Mouse (Mus musculus) hindbrain, embryonic 12.5 days (tissue): ENCODE measurements around the gene 4933427D14Rik. TPM values are rescaled to one million over a fixed set of nuclear protein-coding genes. Genes with fewer than 3 reads are reported as not detected.

Source experiments
- ATAC-seq: fragments of 200-750 bp; cut with Nextera tagmentation; 2 replicates; pipeline ENCODE4 v1.8.0; 2017; ENCODE audit warnings: moderate TSS enrichment; ENCODE audit not compliant: low FRiP score
- H3K27ac ChIP-seq: fragments of 300-500 bp; sonication (generic); 2 replicates; pipeline ENCODE4 v1.5.1; 2016; ENCODE audit warnings: mild to moderate bottlenecking
- H3K27me3 ChIP-seq: fragments of 300-500 bp; sonication (generic); 2 replicates; pipeline ENCODE4 v1.6.1; 2016; ENCODE audit warnings: mild to moderate bottlenecking
- H3K36me3 ChIP-seq: fragments of 300-500 bp; sonication (generic); 2 replicates; pipeline ENCODE4 v1.6.1; 2016; ENCODE audit warnings: mild to moderate bottlenecking
- H3K4me1 ChIP-seq: fragments of 300-500 bp; sonication (generic); 2 replicates; pipeline ENCODE4 v1.6.1; 2016
- H3K4me2 ChIP-seq: fragments of 300-500 bp; sonication (generic); replicated peaks from 2 replicates; pipeline ENCODE4 v1.6.1; 2016; ENCODE audit warnings: mild to moderate bottlenecking
- H3K4me3 ChIP-seq: fragments of 300-500 bp; sonication (generic); 2 replicates; pipeline ENCODE4 v1.5.1; 2016; ENCODE audit warnings: mild to moderate bottlenecking
- H3K9ac ChIP-seq: fragments of 300-500 bp; sonication (generic); 2 replicates; pipeline ENCODE4 v1.6.1; 2016; ENCODE audit warnings: mild to moderate bottlenecking, moderate library complexity
- H3K9me3 ChIP-seq: fragments of 300-500 bp; sonication (generic); replicated peaks from 2 replicates; pipeline ENCODE4 v1.6.1; 2016; ENCODE audit warnings: mild to moderate bottlenecking
- WGBS: fragments of 180-500 bp; shearing (Covaris S2); methylation state at CpG from one replicate; pipeline ENCODE4 v1.1.7; 2016; 5-methylcytosine and 5-hydroxymethylcytosine counted together
- polyA plus RNA-seq: library from polyadenylated mRNA; unstranded; fragments of >200 nt; fragmentation: Nextera tagmentation; extraction: Ambion mirVana; gene quantifications from 2 replicates; pipeline ENCODE4 v1.2.1, GENCODE M21; 2016

Gene 4933427D14Rik
- polyA plus RNA-seq, 1 experiment from 2014 or later: 19.6 TPM

DNA sequence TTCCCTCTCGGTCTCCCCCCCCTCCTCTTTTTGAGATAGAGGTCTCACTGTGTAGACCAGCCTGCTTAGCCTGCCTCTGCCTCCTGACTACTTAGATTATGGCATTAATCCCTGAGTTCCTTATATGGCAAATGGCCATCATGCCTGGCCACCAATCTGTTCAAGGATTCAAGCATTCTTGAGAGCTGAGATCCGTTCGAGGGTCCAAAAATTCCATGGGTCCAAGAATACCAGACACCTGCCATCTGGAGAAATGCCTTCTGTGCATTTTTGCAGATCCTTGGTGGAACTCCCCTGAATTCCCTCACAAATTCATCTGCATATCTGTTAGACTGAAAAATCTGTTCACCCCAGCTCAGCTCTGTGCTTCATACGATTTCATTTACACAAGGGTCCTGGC, 16.2 kb upstream of the 4933427D14Rik start:
- no peak overlapping the region for H3K4me2 ChIP-seq
- no peaks in the 10 kb centered on the region for H3K9me3 ChIP-seq
- no peak for ATAC-seq
- H3K36me3 ChIP-seq: no peaks in the 10 kb centered on the region
- H3K9ac ChIP-seq: no peak overlapping the region
- H3K27ac ChIP-seq: no peak overlapping the region
- H3K27me3 ChIP-seq: no peaks in the 10 kb centered on the region
- 82% methylated on average over 4 of the region's 4 CpGs for WGBS
- no peak overlapping the region for H3K4me3 ChIP-seq
- peaks cover 11% of the 10 kb centered on the region for H3K4me1 ChIP-seq

DNA sequence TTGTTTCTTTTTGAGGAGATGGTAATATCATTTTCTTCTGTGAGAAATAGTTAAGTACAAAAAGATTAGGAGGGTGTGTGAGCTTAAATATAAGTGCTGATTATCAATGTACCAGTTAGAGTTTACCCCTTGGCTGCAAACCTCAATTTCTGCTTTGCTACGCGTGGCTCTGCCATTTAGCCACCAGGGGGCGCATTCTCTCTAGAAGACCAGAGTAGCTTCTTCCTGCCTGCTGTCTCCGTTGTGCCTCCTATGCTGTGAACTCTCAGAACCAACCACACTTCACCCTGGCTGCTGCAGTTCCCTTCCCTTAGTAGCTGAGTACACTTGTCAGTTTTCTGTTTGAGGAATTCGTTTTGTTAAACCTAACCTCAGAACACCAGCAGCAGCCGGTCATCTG, 14.0 kb upstream of the 4933427D14Rik start:
- no peak overlapping the region for H3K9ac ChIP-seq
- no peak overlapping the region for H3K27ac ChIP-seq
- 16% methylated on average over 6 of the region's 6 CpGs for WGBS
- no peak overlapping the region for H3K4me2 ChIP-seq
- H3K4me3 ChIP-seq: no peak overlapping the region
- H3K36me3 ChIP-seq: no peaks in the 10 kb centered on the region
- H3K4me1 ChIP-seq: peaks cover 13% of the 10 kb centered on the region
- no peaks in the 10 kb centered on the region for H3K9me3 ChIP-seq
- no peak for ATAC-seq
- no peaks in the 10 kb centered on the region for H3K27me3 ChIP-seq

DNA sequence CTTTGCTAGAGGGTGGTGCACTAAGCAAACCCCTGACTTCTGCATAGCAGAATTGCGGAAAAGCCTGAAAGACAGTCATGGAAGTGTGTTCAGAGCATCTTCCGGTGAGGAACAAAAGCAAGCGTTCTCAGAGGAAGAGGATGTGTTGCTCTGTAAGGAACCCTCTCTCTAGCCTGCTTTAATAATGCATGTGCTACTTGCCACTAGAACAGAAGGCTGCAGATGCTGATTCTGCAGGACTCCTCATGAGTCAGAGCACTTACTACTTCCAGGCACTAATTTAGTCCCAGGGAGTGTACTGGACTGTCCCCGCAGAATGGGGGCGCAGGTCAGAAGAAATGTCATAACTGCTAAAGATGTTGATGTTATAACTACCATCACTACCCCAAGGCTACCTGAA, 9.9 kb upstream of the 4933427D14Rik start:
- no peak for ATAC-seq
- Histone ChIP-seq H3K9me3 (no peaks in the 10 kb centered on the region), H3K36me3 (no peaks in the 10 kb centered on the region), H3K4me2 (peak overlapping the region; percentile 19; the same call in 1 of the 2 replicates), H3K4me1 (peaks cover 20% of the 10 kb centered on the region), H3K27me3 (no peaks in the 10 kb centered on the region), H3K9ac (no peak overlapping the region), H3K27ac (no peak overlapping the region), H3K4me3 (no peak overlapping the region)
- 87% methylated on average over 5 of the region's 5 CpGs for WGBS

DNA sequence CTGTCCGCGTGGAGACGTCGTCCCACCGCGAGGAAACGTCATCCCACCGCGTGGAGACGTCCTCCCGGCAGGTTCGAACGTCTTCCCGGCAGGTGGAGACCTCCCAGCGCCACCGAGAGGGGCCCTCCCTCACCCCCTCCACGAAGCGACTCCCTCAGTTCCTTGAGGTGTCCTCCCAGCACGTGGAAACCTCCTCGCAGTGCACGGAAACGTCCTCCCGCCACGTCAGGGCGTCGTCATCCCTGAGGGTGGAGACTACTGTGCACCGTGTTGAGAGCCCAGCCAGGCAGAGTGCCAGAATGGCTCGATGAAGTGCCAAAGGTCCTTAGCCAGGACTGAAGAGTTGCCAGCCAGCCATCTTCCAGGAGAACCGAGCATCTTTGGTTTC, 8.1 kb upstream of the 4933427D14Rik start, which contains the start of gene Med31:
TSS of gene Med31 (minus strand) at position 183 of the 388 bp plus-strand sequence.
- H3K27me3 ChIP-seq: no peaks in the 10 kb centered on the region
- ATAC-seq: peak; percentile 86
- WGBS: 3% methylated on average over 29 of the region's 29 CpGs

DNA sequence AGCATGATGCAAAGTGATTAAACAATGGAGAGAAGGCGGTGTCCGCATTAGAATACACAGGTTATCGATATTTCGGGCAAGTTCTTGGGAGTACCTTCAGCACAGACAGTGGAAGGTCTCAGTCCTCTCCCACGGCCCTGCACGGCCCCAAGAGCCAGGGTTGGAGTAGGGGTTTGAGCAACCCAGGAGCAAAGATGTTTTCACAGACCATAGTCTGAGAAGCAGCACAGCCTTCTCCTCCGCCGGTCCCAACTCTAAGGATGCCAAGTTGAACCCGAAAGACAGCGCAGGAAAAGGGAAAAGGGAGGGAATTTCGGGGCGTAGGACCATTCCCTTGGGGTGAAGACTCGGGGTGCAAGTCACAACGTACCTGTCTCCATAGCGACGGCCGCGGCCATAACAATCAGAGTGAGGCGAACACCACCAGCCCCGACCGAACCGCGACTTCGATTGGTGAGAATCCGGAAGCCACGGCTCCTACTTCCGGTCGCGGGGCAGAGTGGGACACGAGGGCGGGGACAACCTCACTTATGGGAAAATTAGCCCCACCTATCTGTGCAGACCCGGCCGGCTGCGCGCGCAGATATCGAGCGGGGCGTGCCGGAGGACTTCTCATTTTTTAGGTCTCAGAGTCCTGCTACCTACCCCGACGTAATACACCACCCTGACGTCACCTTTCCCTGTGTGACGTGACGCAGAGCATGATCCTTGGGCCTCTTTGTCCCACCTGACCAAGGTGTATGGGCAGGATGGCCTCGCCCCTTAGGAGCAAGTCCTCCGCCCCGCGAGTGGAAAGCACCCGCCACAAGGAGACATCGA, 7.5 kb upstream of the 4933427D14Rik start:
- no peaks in the 10 kb centered on the region for H3K9me3 ChIP-seq
- WGBS: under 1% methylated on average over 51 of the region's 51 CpGs

More for the DNA sequence above, 8.1 kb upstream of the 4933427D14Rik start, which contains the start of gene Med31:
- peaks cover 20% of the 10 kb centered on the region for H3K4me1 ChIP-seq
- peak within 1 kb of the TSS; percentile 90 for H3K4me2 ChIP-seq
- peak within 1 kb of the TSS; percentile 78 for H3K27ac ChIP-seq
- H3K9ac ChIP-seq: peak within 1 kb of the TSS; percentile 84
- H3K36me3 ChIP-seq: peaks cover 14% of the 10 kb centered on the region
- H3K4me3 ChIP-seq: peak within 1 kb of the TSS; percentile 79
- H3K9me3 ChIP-seq: no peaks in the 10 kb centered on the region

DNA sequence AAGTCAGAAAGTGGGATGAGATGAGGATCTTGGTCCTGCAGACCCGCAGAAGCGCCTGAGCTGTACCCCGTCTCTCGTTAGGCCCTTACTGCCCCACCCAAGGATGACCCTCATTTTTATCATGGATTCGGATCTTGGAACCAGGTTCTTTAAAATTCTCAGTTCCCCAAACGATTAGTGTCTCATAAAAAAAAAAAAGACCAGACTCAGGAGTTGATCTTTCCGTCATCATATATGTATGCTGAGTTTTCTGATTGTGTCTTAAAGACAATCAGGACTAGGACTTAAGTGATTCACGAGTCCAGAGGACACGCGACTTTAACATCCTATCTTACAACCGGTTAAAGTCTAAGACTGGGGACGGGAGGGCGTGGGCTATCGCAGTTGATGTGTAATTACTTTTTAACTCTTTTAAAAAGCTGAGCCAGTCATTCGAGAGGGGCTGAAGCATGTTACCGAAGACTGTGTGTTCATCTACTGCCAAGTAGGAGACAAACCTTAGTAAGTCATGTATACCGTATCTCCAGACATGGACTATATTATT, 647 bp upstream of the 4933427D14Rik start:
- Histone ChIP-seq H3K9ac (peak overlapping the region; percentile 90), H3K27me3 (no peaks in the 10 kb centered on the region), H3K4me1 (peaks cover 21% of the 10 kb centered on the region), H3K4me2 (peak overlapping the region; percentile 89), H3K36me3 (peaks cover 25% of the 10 kb centered on the region), H3K27ac (peak overlapping the region; percentile 79; the same call in 1 of the 2 replicates), H3K9me3 (no peaks in the 10 kb centered on the region), H3K4me3 (peak overlapping the region; percentile 87)
- 21% methylated on average over 17 of the region's 17 CpGs for WGBS
- no peak for ATAC-seq

More for the DNA sequence above, 7.5 kb upstream of the 4933427D14Rik start:
- peak overlapping the region; percentile 84 for H3K9ac ChIP-seq
- peak overlapping the region; percentile 79 for H3K4me3 ChIP-seq
- peak overlapping the region; percentile 78 for H3K27ac ChIP-seq
- H3K36me3 ChIP-seq: peaks cover 20% of the 10 kb centered on the region
- peak overlapping the region; percentile 90 for H3K4me2 ChIP-seq
- no peaks in the 10 kb centered on the region for H3K27me3 ChIP-seq
- peak; percentile 97 for ATAC-seq
- peaks cover 20% of the 10 kb centered on the region for H3K4me1 ChIP-seq

DNA sequence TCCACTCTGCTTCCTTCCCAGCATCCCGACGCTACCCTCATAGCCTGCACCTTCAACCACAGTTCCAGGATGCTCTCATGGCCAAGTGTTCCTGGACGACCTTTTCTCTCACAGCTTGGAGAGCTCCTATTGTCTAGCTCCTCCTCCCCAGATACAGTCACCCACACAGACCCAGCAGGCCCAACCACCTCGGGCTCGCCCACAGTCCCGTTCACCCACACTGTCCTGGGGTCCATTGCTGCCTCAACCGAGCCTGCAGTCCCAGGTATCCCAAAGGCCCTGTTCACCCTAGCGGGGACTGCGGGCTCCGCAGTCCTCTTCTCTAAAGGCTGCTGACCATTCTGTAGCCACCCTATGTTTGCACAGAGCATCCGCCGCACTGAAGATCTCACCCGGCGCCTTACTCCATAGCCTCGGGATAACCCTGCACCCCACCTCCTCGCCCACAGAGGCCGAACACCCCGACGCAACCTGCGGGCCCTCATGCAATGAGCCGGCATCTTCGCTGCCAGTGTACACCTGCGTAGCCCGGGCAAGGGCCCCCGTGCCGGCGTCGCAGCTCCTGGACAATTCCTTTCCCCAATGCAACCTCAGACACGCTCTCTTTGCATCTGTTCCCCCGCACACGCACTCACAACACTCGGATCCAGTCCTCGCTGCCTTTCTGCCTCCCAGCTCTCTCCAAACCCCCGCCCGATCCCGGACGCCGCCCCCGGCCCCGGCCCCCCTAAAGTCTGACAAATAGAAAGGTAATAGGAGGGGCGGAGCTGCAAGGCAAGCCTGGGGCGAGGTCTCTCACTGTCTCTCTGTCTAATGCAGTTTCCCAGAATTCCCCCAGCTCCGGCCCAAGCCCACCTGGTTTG, 687 bp downstream of the 4933427D14Rik start, which contains the start of gene Gm43951:
TSS of gene Gm43951 (minus strand) at position 500 of the 863 bp plus-strand sequence.
- peak within 1 kb of the TSS; percentile 79 for H3K27ac ChIP-seq
- WGBS: under 1% methylated on average over 43 of the region's 43 CpGs
- H3K9ac ChIP-seq: peak within 1 kb of the TSS; percentile 90
- H3K27me3 ChIP-seq: no peaks in the 10 kb centered on the region
- H3K9me3 ChIP-seq: no peaks in the 10 kb centered on the region
- peak; percentile 60 for ATAC-seq
- H3K4me2 ChIP-seq: peak within 1 kb of the TSS; percentile 89
- H3K4me3 ChIP-seq: peak within 1 kb of the TSS; percentile 87
- H3K36me3 ChIP-seq: peaks cover 30% of the 10 kb centered on the region
- peaks cover 21% of the 10 kb centered on the region for H3K4me1 ChIP-seq

DNA sequence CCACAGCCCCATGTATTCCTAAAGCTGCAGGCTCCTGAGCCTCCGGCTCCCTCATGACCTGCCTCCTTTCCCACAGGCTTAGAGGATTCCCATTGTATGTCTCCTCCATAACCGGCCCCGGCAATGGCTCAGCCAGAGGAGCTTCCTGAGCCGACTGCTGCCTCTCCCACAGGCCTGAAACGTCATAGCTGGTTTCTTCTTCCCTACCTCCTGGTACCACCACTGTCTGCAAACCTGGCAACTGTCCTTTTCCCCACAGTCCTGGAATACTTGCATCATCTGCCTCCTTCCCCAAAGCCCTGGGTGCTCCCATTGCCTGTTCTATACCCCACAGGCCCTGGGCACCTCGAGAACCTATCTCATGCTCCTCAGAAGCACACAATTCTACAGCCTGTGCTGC, 2.0 kb downstream of the 4933427D14Rik start:
- H3K4me2 ChIP-seq: peak overlapping the region; percentile 89
- WGBS: 87% methylated on average over 6 of the region's 6 CpGs

DNA sequence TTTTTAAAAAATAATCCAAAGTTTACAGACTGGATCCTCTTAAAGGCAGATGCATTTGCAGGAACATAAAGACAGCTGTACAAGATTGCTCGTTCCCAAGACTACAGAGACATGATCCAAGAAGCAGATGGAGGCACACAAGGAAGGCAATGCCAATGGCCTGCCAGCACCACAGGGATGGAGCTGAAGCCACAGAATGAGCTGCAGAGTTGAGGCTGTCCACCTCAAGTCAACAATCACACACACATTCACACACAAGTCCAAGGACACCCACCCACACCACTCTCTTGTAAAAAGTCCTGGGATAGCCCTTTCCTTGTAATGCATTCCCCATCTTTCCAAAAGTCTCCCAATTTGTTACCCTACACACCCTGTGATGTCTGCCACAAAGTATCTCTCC, 3.8 kb downstream of the 4933427D14Rik start:
- H3K4me2 ChIP-seq: no peak overlapping the region
- H3K27ac ChIP-seq: no peak overlapping the region
- H3K9me3 ChIP-seq: no peaks in the 10 kb centered on the region
- H3K36me3 ChIP-seq: peaks cover 21% of the 10 kb centered on the region
- H3K4me1 ChIP-seq: peaks cover 21% of the 10 kb centered on the region
- no peak overlapping the region for H3K9ac ChIP-seq
- ATAC-seq: no peak
- 87% methylated on average over 1 of the region's 1 CpGs for WGBS
- H3K27me3 ChIP-seq: no peaks in the 10 kb centered on the region
- no peak overlapping the region for H3K4me3 ChIP-seq

More for the DNA sequence above, 2.0 kb downstream of the 4933427D14Rik start:
- Histone ChIP-seq H3K36me3 (peaks cover 25% of the 10 kb centered on the region), H3K27me3 (no peaks in the 10 kb centered on the region), H3K4me3 (peak overlapping the region; percentile 87; the same call in 1 of the 2 replicates), H3K27ac (no peak overlapping the region), H3K4me1 (peaks cover 21% of the 10 kb centered on the region), H3K9ac (peak overlapping the region; percentile 90; the same call in 1 of the 2 replicates), H3K9me3 (no peaks in the 10 kb centered on the region)
- ATAC-seq: no peak

DNA sequence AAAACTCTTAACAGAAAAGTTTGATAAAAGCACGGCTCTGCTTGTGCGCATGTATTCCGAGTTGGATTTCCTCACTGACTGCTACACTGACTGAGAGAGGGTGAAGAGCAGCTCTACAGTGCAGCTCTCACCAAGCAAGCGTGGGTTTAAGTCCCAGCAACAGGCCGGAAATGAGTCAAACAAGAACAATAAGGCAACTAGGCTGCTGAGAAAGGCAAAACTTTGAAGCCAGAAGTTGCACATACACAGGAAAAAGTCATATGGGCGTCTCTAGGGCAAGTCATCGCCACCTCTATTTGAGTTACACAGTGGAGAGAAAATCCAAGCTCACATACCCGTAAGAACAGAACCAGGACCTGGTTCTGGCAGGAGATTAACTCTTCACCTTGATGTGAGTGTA, 10.8 kb downstream of the 4933427D14Rik start:
- Histone ChIP-seq H3K4me2 (no peak overlapping the region), H3K4me3 (no peak overlapping the region), H3K36me3 (peaks cover 36% of the 10 kb centered on the region), H3K27me3 (no peaks in the 10 kb centered on the region), H3K27ac (no peak overlapping the region), H3K4me1 (no peaks in the 10 kb centered on the region), H3K9me3 (no peaks in the 10 kb centered on the region), H3K9ac (no peak overlapping the region)
- WGBS: 92% methylated on average over 8 of the region's 8 CpGs
- no peak for ATAC-seq

DNA sequence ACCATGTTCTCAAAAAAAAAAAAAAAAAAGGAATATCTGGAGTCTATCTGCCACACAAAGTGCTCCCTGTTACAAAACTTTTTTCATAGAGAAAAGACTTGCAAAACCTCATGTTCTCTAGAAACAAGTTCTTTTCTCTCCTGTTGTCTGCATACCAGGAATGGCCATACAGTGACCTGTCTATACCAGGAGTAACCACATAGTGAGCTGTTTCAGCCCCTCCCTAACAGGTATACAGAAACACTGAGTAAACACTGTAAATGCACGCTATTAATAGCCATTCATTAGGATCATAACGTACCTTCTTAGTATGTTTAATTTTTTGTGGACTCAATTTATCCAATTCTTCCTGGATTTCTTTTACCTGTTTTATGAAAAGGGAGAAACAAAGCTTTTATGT, 13.0 kb downstream of the 4933427D14Rik start:
- Histone ChIP-seq H3K27ac (no peak overlapping the region), H3K27me3 (no peaks in the 10 kb centered on the region), H3K9me3 (no peaks in the 10 kb centered on the region), H3K4me1 (no peaks in the 10 kb centered on the region), H3K9ac (no peak overlapping the region), H3K4me2 (no peak overlapping the region), H3K4me3 (no peak overlapping the region), H3K36me3 (peaks cover 47% of the 10 kb centered on the region)
- 92% methylated on average over 2 of the region's 2 CpGs for WGBS
- no peak for ATAC-seq

DNA sequence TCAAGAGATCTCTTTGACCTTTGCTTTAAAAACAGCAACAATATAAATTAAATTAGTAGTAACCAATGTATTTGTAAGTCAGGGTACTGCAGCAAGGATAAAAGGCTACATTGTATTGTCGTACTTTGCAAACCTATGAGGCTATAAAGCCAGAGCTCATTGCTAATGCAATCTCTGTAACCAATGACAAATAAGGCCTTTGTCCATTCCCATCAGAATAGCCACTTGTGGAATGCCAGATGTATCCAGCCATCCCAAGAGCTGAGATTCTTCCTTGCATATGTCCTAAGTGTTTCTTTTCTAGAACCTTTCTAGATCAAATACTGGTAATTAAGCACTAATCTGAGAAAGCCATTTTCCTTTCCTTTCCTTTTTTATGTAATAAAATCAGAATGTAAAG, 16.4 kb downstream of the 4933427D14Rik start:
- Histone ChIP-seq H3K4me2 (no peak overlapping the region), H3K27me3 (no peaks in the 10 kb centered on the region), H3K4me1 (no peaks in the 10 kb centered on the region), H3K9ac (no peak overlapping the region), H3K9me3 (no peaks in the 10 kb centered on the region), H3K27ac (no peak overlapping the region), H3K4me3 (no peak overlapping the region), H3K36me3 (peaks cover 47% of the 10 kb centered on the region)
- ATAC-seq: no peak
- 85% methylated on average over 1 of the region's 1 CpGs for WGBS
